21 mouse cellular contexts compared by ENCODE assay signal in the genomic region with DNA sequence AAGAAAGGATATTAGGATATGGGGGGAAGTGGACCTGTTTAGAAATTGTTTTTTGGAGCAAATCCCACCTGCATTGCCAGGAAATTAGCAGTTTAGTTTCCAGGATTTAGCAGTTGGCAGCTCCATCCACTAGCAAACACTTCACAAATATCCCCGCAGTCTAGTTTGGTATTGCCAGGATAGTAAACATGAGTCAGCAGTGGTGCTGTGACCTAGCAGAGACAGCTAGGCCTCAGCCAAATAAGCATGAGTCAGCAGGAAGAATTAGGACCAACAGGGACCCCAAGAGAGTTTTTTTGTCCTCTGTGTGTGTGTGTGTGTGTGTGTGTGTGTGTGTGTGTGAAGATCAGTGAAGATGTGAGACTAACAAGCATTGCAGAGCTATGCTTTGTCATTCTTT.
"Had no signal": no experiment of that assay in that cellular context is flagged by ENCODE, and none has a peak within 500 bp of the region (broad histone marks: within the 10 kb centered on the region; RNA-seq: fewer than 3 reads in every experiment).

No protein-coding gene starts in this region.

- H3K9me3 ChIP-seq: hindbrain, embryonic 13.5 days; hindbrain, embryonic 15.5 days; limb, embryonic 13.5 days; limb, embryonic 15.5 days; liver, embryonic 12.5 days had no signal

- H3K4me3 ChIP-seq: heart, adult 2 months; hindbrain, embryonic 13.5 days; hindbrain, embryonic 15.5 days; layer of hippocampus, adult 2 months; limb, embryonic 13.5 days; limb, embryonic 15.5 days; liver, embryonic 12.5 days had no signal

- H3K4me2 ChIP-seq: heart, embryonic 11.5 days; hindbrain, embryonic 13.5 days; hindbrain, embryonic 15.5 days; limb, embryonic 13.5 days; limb, embryonic 15.5 days; liver, embryonic 12.5 days had no signal

- H3K36me3 ChIP-seq: limb, embryonic 13.5 days; limb, embryonic 15.5 days; liver, embryonic 12.5 days had no signal

- H3K27me3 ChIP-seq: hindbrain, embryonic 13.5 days; hindbrain, embryonic 15.5 days; limb, embryonic 13.5 days; limb, embryonic 15.5 days; liver, embryonic 12.5 days had no signal

- ATAC-seq: hindbrain, postnatal 0 days; intestine, postnatal 0 days; liver, embryonic 12.5 days had no signal

- H3K27ac ChIP-seq: heart, adult 2 months; hindbrain, embryonic 13.5 days; hindbrain, embryonic 15.5 days; hindbrain, postnatal 0 days; layer of hippocampus, adult 2 months; limb, embryonic 13.5 days; limb, embryonic 15.5 days; liver, embryonic 12.5 days; liver, embryonic 14.5 days had no signal

- H3K4me1 ChIP-seq: hindbrain, embryonic 13.5 days; hindbrain, embryonic 15.5 days; limb, embryonic 13.5 days; limb, embryonic 15.5 days; liver, embryonic 12.5 days had no signal

- DNase-seq: gastrocnemius, postnatal 14 days; gastrocnemius, postnatal 36 days; heart, adult 2 months; heart, postnatal 10 days; kidney, adult 18-20 months; kidney, adult 8-10 months; kidney, postnatal 10 days; kidney, postnatal 25 days; kidney, postnatal 4 days; left cerebral cortex, postnatal 4 days; lung, adult 18-20 months had no signal

- H3K9ac ChIP-seq: hindbrain, embryonic 13.5 days; hindbrain, embryonic 15.5 days; limb, embryonic 13.5 days; limb, embryonic 15.5 days; liver, embryonic 12.5 days; liver, embryonic 14.5 days had no signal
